Mouse (Mus musculus): ENCODE measurements at regions not wholly inside any gene's neighbourhood (a gene's known extent, or its start where the extent isn't known, plus 50 kb on each side); places are given as distances from the start of the nearest gene placed in this dataset.
A peak's percentile ranks its signal among the peaks of the same experiment; 100 is the strongest.

DNA sequence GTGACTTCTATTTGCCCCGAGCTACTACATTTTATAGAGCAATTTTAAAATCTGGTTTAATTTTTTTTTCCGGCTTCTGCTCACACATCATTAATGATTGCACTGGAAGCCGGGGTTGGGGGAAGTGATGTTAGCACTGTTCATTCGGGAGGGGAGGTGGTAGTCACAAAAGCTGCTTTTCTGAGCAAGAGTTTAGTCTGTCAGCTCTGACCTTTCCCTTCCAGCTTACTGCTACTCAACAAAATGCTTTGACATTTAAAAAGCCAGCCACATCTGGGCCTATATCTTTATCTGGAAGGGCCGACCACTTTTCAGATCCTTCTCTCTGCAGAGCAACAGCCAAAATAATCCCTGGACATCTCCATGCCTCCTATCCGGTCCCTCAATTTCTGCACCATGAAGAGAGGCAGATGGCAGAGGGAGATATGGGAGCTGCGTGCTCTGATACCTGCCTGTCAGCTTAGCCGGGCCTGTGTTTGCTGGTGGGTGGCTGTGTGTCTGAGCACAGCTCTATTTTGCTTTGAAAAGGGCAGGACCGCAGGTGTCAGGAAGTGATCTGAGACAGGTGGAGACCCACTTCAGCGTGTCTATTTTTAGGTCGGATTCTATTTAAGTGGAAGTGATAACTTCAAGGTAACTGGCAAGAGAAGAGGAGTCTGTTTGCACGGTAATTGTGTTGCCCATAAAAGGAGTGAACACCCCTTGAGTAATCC is 63.1 kb downstream of the Kcnf1 start:
- no peak for TF ChIP-seq CTCF (IDR thresholded peaks at IDR 0.05)
- no peaks in the 10 kb centered on the region for H3K27me3 ChIP-seq (ENCODE audit: insufficient read depth, low read length)
- ATAC-seq (ENCODE audit: low FRiP score) (no peak), DNase-seq (ENCODE audit: low spot score) (peak; percentile 26)
- no peak overlapping the region for H3K9ac ChIP-seq (replicated peaks; ENCODE audit: low read length, poor library complexity, severe bottlenecking)
- H3K4me3 ChIP-seq (ENCODE audit: low read depth, low read length): no peak overlapping the region
- H3K4me2 ChIP-seq (ENCODE audit: low read depth, low read length, poor library complexity, severe bottlenecking): no peak overlapping the region
- WGBS: 68% methylated on average over 12 of the region's 12 CpGs
- H3K27ac ChIP-seq (ENCODE audit: low read depth, low read length): no peak overlapping the region
- no peaks in the 10 kb centered on the region for H3K36me3 ChIP-seq (ENCODE audit: insufficient read depth, low read length)
- H3K9me3 ChIP-seq (ENCODE audit: low read length): no peaks in the 10 kb centered on the region
- H3K4me1 ChIP-seq (ENCODE audit: insufficient read depth, low read length): no peaks in the 10 kb centered on the region

DNA sequence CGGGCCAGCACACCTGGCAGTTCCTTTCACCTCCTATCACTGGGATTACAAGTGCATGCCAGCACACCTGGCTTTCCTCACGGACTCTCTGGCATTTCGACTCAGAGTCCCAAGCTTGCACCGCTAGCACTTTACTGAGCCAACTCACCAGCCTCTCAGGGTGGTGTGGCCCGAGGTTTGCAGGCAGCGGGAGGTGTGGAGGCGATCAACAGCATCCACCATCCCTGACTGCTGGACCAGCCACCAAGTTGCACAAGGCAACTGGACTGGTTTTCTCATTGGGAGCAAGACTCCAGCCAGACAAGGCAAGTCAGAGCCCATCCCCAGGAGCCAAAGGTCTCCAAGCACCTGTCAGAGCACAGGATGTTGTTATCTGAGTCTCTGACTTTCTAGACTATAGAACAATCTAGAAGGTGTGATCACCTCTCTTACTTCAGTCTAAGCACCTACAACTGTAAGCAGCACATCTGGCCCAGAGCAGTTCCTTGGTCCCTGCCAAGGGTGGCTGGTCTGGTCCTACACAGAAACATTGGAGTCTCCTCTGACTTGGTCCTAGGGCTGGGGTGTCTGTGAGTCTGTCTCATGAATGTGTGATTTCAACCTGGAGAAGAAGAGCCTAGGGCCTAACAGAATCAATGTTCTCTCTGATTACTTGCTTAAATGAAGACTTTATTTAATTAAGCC is 63.8 kb downstream of the Kcnf1 start:
- H3K27ac ChIP-seq (ENCODE audit: low read depth, low read length): no peak overlapping the region

DNA sequence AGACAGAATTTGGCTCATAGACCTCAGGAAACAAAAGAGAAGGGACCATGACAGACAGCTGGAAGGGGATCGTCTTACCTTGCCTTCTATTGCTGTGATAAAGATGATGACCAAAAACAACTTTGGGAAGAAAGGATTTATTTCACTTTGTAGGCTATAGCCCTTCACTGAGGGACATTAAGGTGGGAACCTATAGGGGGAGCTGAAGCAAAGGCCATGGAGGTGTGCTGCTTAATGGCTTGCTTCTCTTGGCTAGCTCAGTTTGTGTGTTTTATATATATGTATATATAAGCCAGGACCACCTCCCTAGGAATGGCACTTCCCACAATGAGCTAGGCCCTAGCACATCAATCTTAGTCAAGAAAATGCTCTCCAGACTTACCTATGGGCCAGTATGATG is 70.5 kb downstream of the Kcnf1 start:
- H3K27ac ChIP-seq (ENCODE audit: low read depth, low read length): no peak overlapping the region
- H3K36me3 ChIP-seq (ENCODE audit: insufficient read depth, low read length): no peaks in the 10 kb centered on the region
- no peak overlapping the region for H3K4me3 ChIP-seq (ENCODE audit: low read depth, low read length)
- H3K9me3 ChIP-seq (ENCODE audit: low read length): no peaks in the 10 kb centered on the region
- no peak overlapping the region for H3K9ac ChIP-seq (replicated peaks; ENCODE audit: low read length, poor library complexity, severe bottlenecking)
- ATAC-seq (ENCODE audit: low FRiP score) (no peak), DNase-seq (ENCODE audit: low spot score) (no peak)
- no peak overlapping the region for H3K4me2 ChIP-seq (ENCODE audit: low read depth, low read length, poor library complexity, severe bottlenecking)
- H3K4me1 ChIP-seq (ENCODE audit: insufficient read depth, low read length): no peaks in the 10 kb centered on the region
- no peak for TF ChIP-seq CTCF (IDR thresholded peaks at IDR 0.05)
- no peaks in the 10 kb centered on the region for H3K27me3 ChIP-seq (ENCODE audit: insufficient read depth, low read length)
- WGBS: 89% methylated on average over 1 of the region's 1 CpGs

More for the DNA sequence above, 63.8 kb downstream of the Kcnf1 start:
- no peak for DNase-seq (ENCODE audit: low spot score)
- no peak for TF ChIP-seq CTCF (IDR thresholded peaks at IDR 0.05)
- WGBS: 88% methylated on average over 7 of the region's 7 CpGs
- H3K9ac ChIP-seq (replicated peaks; ENCODE audit: low read length, poor library complexity, severe bottlenecking): no peak overlapping the region
- no peaks in the 10 kb centered on the region for H3K9me3 ChIP-seq (ENCODE audit: low read length)
- H3K27me3 ChIP-seq (ENCODE audit: insufficient read depth, low read length): no peaks in the 10 kb centered on the region
- H3K4me3 ChIP-seq (ENCODE audit: low read depth, low read length): no peak overlapping the region
- no peaks in the 10 kb centered on the region for H3K36me3 ChIP-seq (ENCODE audit: insufficient read depth, low read length)
- ATAC-seq (ENCODE audit: low FRiP score): no peak
- H3K4me2 ChIP-seq (ENCODE audit: low read depth, low read length, poor library complexity, severe bottlenecking): no peak overlapping the region
- no peaks in the 10 kb centered on the region for H3K4me1 ChIP-seq (ENCODE audit: insufficient read depth, low read length)

DNA sequence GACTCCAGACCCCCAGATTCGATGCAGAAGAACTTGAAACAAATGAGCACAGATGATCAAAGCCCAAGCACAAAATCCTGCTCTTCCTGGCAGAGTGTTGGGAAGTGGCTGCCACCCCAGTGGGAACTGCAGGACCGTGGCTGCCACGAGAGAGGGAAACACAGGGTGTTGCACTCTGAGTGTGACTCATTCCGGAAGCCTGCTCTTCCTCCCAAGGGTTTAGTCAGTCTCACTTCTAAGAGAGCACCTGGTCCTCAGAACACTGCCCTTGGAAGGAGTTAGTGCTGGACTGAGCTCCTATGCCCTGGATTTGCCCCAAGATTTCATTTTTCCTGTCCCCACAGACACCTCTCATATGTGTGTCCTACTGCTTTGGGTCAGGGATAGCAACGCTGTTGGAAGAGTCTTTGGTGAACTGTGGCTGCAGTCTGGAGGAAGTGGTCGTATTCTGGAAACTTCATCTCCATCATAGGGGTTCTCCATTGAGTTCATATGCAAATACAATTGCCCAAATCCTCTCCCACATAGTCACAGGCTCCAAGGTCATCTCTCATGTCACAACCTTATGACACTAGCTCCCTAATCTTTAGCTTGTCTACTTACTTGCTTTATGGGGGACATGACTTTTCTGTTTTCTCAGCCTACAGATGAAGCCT is 71.5 kb downstream of the Kcnf1 start:
- Histone ChIP-seq H3K27ac (ENCODE audit: low read depth, low read length) (no peak overlapping the region), H3K9me3 (ENCODE audit: low read length) (no peaks in the 10 kb centered on the region), H3K4me3 (ENCODE audit: low read depth, low read length) (no peak overlapping the region), H3K4me2 (ENCODE audit: low read depth, low read length, poor library complexity, severe bottlenecking) (no peak overlapping the region), H3K27me3 (ENCODE audit: insufficient read depth, low read length) (no peaks in the 10 kb centered on the region), H3K9ac (replicated peaks; ENCODE audit: low read length, poor library complexity, severe bottlenecking) (no peak overlapping the region), H3K4me1 (ENCODE audit: insufficient read depth, low read length) (no peaks in the 10 kb centered on the region), H3K36me3 (ENCODE audit: insufficient read depth, low read length) (no peaks in the 10 kb centered on the region)
- no peak for TF ChIP-seq CTCF (IDR thresholded peaks at IDR 0.05)
- 85% methylated on average over 6 of the region's 6 CpGs for WGBS
- DNase-seq (ENCODE audit: low spot score): no peak
- ATAC-seq (ENCODE audit: low FRiP score): no peak

DNA sequence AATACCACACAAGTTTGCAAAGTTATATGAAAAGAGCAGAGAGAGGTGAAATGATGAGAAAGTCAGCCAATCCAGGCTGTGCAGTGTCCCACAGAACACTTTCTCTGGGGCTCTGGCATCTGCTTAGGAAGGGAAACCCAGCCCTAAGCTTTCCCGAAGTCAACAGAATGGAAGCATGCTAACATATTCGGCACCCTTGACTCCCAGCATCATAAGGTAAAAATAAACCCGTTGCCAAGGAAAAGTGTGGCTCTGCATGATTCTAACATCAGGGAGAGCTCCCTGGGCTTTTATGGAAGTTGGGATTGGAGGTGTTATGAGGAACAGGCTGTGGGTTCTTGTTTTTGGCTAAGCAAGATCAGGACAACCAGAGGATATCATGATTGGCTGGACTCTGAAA is 74.8 kb downstream of the Kcnf1 start:
- TF ChIP-seq CTCF (IDR thresholded peaks at IDR 0.05): no peak
- H3K4me3 ChIP-seq (ENCODE audit: low read depth, low read length): no peak overlapping the region
- H3K4me1 ChIP-seq (ENCODE audit: insufficient read depth, low read length): no peaks in the 10 kb centered on the region
- no peaks in the 10 kb centered on the region for H3K9me3 ChIP-seq (ENCODE audit: low read length)
- ATAC-seq (ENCODE audit: low FRiP score): no peak
- 84% methylated on average over 3 of the region's 3 CpGs for WGBS
- no peak overlapping the region for H3K27ac ChIP-seq (ENCODE audit: low read depth, low read length)
- DNase-seq (ENCODE audit: low spot score): no peak
- H3K9ac ChIP-seq (replicated peaks; ENCODE audit: low read length, poor library complexity, severe bottlenecking): no peak overlapping the region
- H3K27me3 ChIP-seq (ENCODE audit: insufficient read depth, low read length): no peaks in the 10 kb centered on the region
- no peaks in the 10 kb centered on the region for H3K36me3 ChIP-seq (ENCODE audit: insufficient read depth, low read length)
- H3K4me2 ChIP-seq (ENCODE audit: low read depth, low read length, poor library complexity, severe bottlenecking): no peak overlapping the region

DNA sequence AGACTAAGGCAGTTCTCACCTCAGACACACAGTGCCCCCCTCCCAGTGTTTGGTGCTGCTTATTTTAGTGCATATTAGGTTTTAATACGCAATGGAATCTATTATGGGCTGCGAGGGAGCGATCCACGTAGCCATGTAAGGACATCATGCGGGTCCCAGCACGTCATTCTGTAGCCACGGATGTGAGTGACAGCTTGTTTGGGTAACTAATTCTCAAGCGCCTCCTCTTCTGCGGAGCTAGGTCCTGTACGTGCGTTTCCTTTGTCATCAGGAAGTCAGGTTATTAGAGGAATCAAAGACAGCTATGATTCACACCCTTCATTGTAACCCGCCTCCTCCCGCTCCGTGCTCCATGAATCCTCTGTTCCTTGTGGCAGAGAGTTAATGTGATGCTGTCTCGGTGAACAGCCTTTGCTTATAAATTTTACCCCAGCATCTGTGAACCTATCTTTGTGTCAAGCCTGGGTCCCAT is 78.9 kb downstream of the Kcnf1 start:
- H3K4me1 ChIP-seq (ENCODE audit: insufficient read depth, low read length): no peaks in the 10 kb centered on the region
- peak overlapping the region; percentile 32 for H3K4me2 ChIP-seq (ENCODE audit: low read depth, low read length, poor library complexity, severe bottlenecking)
- H3K36me3 ChIP-seq (ENCODE audit: insufficient read depth, low read length): no peaks in the 10 kb centered on the region
- no peaks in the 10 kb centered on the region for H3K27me3 ChIP-seq (ENCODE audit: insufficient read depth, low read length)
- no peak overlapping the region for H3K4me3 ChIP-seq (ENCODE audit: low read depth, low read length)
- peak overlapping the region; percentile 30 for H3K9ac ChIP-seq (replicated peaks; ENCODE audit: low read length, poor library complexity, severe bottlenecking)
- DNase-seq (ENCODE audit: low spot score): peak; percentile 32
- no peak for TF ChIP-seq CTCF (IDR thresholded peaks at IDR 0.05)
- no peaks in the 10 kb centered on the region for H3K9me3 ChIP-seq (ENCODE audit: low read length)
- no peak overlapping the region for H3K27ac ChIP-seq (ENCODE audit: low read depth, low read length)
- ATAC-seq (ENCODE audit: low FRiP score): peak; percentile 59
- 38% methylated on average over 15 of the region's 15 CpGs for WGBS
